Comparison of ENCODE assay signal across 12 mouse cellular contexts in the genomic region with DNA sequence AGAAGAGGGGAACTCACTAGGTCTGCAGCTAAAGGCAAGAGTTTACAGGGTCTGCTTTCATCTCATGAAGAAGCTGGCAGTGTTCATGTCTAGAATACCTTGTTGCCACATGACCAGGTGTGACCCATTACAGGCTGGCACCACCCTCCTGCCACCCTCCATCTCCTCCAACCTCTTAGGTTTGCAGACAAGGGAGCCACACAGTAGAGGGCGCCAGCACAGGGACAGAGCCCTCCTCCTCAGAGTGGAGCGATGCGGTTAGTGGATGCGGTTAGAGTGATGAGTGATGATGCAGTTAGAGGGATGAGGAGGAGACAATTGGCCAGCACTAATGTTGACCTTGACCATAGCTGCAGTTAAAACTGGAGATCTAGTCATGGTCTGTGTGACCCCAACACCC.
A peak's percentile ranks its signal among the peaks of the same experiment; 100 is the strongest.
DNase-seq lines count a peak whose midpoint lies in the region; ATAC-seq and TF ChIP-seq lines count a peak whose summit lies in the region.
"Had no signal": no experiment of that assay in that cellular context is flagged by ENCODE, and none has a peak within 500 bp of the region (broad histone marks: within the 10 kb centered on the region; RNA-seq: fewer than 3 reads in every experiment).

No protein-coding gene starts in this region.

- no peak for TF ChIP-seq EP300 in ES-Bruce4 (IDR thresholded peaks at IDR 0.05; ENCODE audit: insufficient read depth, low read depth, low read length)

- ATAC-seq in forebrain, embryonic 11.5 days (replicated peaks; ENCODE audit: low FRiP score): no peak
- no peak for ATAC-seq in forebrain, embryonic 13.5 days
- ATAC-seq: midbrain, embryonic 15.5 days had no signal

- TF ChIP-seq CTCF in left cerebral cortex, adult 2 months (IDR thresholded peaks at IDR 0.05): peak; percentile 56
- peak; percentile 89 for TF ChIP-seq CTCF in ES-Bruce4 (IDR thresholded peaks at IDR 0.05; ENCODE audit: low read depth, low read length)

- no peaks in the 10 kb centered on the region for H3K36me3 ChIP-seq in forebrain, embryonic 11.5 days (ENCODE audit: control insufficient read depth, insufficient read depth, low read length)
- no peaks in the 10 kb centered on the region for H3K36me3 ChIP-seq in forebrain, embryonic 13.5 days (ENCODE audit: poor library complexity, severe bottlenecking)
- H3K36me3 ChIP-seq in ES-Bruce4 (ENCODE audit: control insufficient read depth, insufficient read depth, low read length, poor library complexity, severe bottlenecking): no peaks in the 10 kb centered on the region
- H3K36me3 ChIP-seq: embryonic facial prominence, embryonic 15.5 days; hindbrain, embryonic 13.5 days; midbrain, embryonic 15.5 days had no signal

- peaks cover 8% of the 10 kb centered on the region; the same call in 1 of the 2 replicates for H3K4me1 ChIP-seq in forebrain, embryonic 11.5 days (replicated peaks; ENCODE audit: control insufficient read depth, insufficient read depth, low read length)
- H3K4me1 ChIP-seq in forebrain, embryonic 13.5 days: peaks cover 16% of the 10 kb centered on the region
- H3K4me1 ChIP-seq in ES-Bruce4 (ENCODE audit: control insufficient read depth, insufficient read depth, low read length): peaks cover 6% of the 10 kb centered on the region
- H3K4me1 ChIP-seq: embryonic facial prominence, embryonic 15.5 days had no signal

- no peak overlapping the region for H3K9ac ChIP-seq in forebrain, embryonic 11.5 days (ENCODE audit: low read length)
- H3K9ac ChIP-seq in forebrain, embryonic 13.5 days: no peak overlapping the region
- H3K9ac ChIP-seq in ES-Bruce4 (ENCODE audit: low read depth, poor library complexity, severe bottlenecking): no peak overlapping the region
- H3K9ac ChIP-seq: embryonic facial prominence, embryonic 15.5 days; hindbrain, embryonic 13.5 days; midbrain, embryonic 15.5 days had no signal

- H3K4me3 ChIP-seq in forebrain, embryonic 11.5 days (ENCODE audit: low read depth, low read length): no peak overlapping the region
- no peak overlapping the region for H3K4me3 ChIP-seq in forebrain, embryonic 13.5 days
- no peak overlapping the region for H3K4me3 ChIP-seq in left cerebral cortex, adult 2 months
- no peak overlapping the region for H3K4me3 ChIP-seq in ES-Bruce4 (ENCODE audit: low read depth, low read length)
- H3K4me3 ChIP-seq: embryonic facial prominence, embryonic 15.5 days; hindbrain, embryonic 13.5 days; midbrain, embryonic 15.5 days had no signal

- no peak for TF ChIP-seq POLR2A in ES-Bruce4 (IDR thresholded peaks at IDR 0.05; ENCODE audit: insufficient read depth, low read length)

- H3K4me2 ChIP-seq in forebrain, embryonic 11.5 days (ENCODE audit: low read depth, low read length, severe bottlenecking): no peak overlapping the region
- no peak overlapping the region for H3K4me2 ChIP-seq in forebrain, embryonic 13.5 days
- H3K4me2 ChIP-seq: embryonic facial prominence, embryonic 15.5 days; hindbrain, embryonic 13.5 days; midbrain, embryonic 15.5 days had no signal

- H3K27me3 ChIP-seq in forebrain, embryonic 11.5 days (ENCODE audit: control insufficient read depth, insufficient read depth, low read length): peaks cover 2% of the 10 kb centered on the region; the same call in 1 of the 2 replicates
- H3K27me3 ChIP-seq in forebrain, embryonic 13.5 days: peaks cover 18% of the 10 kb centered on the region
- no peaks in the 10 kb centered on the region for H3K27me3 ChIP-seq in ES-Bruce4 (ENCODE audit: control insufficient read depth, insufficient read depth, low read length, poor library complexity, severe bottlenecking)
- H3K27me3 ChIP-seq: midbrain, embryonic 15.5 days had no signal

- 32% methylated on average over 4 of the region's 4 CpGs for WGBS in forebrain, embryonic 11.5 days
- 28% methylated on average over 4 of the region's 4 CpGs for WGBS in forebrain, embryonic 13.5 days

- peak; percentile 47 for DNase-seq in forebrain, embryonic 11.5 days (ENCODE audit: low spot score)
- DNase-seq in left cerebral cortex, adult 2 months (ENCODE audit: extremely low spot score in 1 of 2, low spot score in 2 of 2): peak in 1 of 2 experiments; percentile 29
- DNase-seq in left cerebral cortex, postnatal 36 days (ENCODE audit: low spot score in 2 of 2): no peak
- peak; percentile 58 for DNase-seq in cerebellum, adult 8-10 months
- no peak for DNase-seq in urinary bladder, postnatal 36 days (ENCODE audit: low spot score in 2 of 2)
- no peak for DNase-seq in neural tube, embryonic 10.5 days (ENCODE audit: extremely low spot score, low spot score)
- DNase-seq: lung, adult 18-20 months had no signal

- H3K9me3 ChIP-seq in forebrain, embryonic 11.5 days (ENCODE audit: control insufficient read depth, low read length): no peaks in the 10 kb centered on the region
- no peaks in the 10 kb centered on the region for H3K9me3 ChIP-seq in forebrain, embryonic 13.5 days (replicated peaks)
- no peaks in the 10 kb centered on the region for H3K9me3 ChIP-seq in ES-Bruce4 (replicated peaks; ENCODE audit: control insufficient read depth, insufficient read depth, low read length, poor library complexity, severe bottlenecking)
- H3K9me3 ChIP-seq: embryonic facial prominence, embryonic 15.5 days; hindbrain, embryonic 13.5 days; midbrain, embryonic 15.5 days had no signal

- H3K27ac ChIP-seq in forebrain, embryonic 11.5 days (ENCODE audit: low read depth, low read length): no peak overlapping the region
- H3K27ac ChIP-seq in forebrain, embryonic 13.5 days: no peak overlapping the region
- H3K27ac ChIP-seq in left cerebral cortex, adult 2 months: no peak overlapping the region
- H3K27ac ChIP-seq in ES-Bruce4 (ENCODE audit: insufficient read depth, low read length): no peak overlapping the region
- H3K27ac ChIP-seq: embryonic facial prominence, embryonic 15.5 days; hindbrain, embryonic 13.5 days; midbrain, embryonic 15.5 days had no signal

- intact Hi-C loops in left cerebral cortex, adult 2 months (cut with DNase I): no loop called here
- intact Hi-C loops in left cerebral cortex, postnatal 36 days (cut with DNase I): no loop called here

Comparison
In these comparisons a context has a peak if more than half of its experiments do, and no peak if none do; other contexts are left out.
1. DNase-seq: peak in forebrain, embryonic 11.5 days (single experiment) and cerebellum, adult 8-10 months (single experiment); none in left cerebral cortex, postnatal 36 days (0 of 2), urinary bladder, postnatal 36 days (0 of 2) and neural tube, embryonic 10.5 days (single experiment).